Mouse (Mus musculus): ENCODE measurements around the gene Plxnc1.

Gene Plxnc1

GRCm38 (mm10) chr10:94920526-94920925 is 24.1 kb downstream of the Plxnc1 start:
- no peak for DNase-seq (ENCODE audit: low spot score in 2 of 2)

GRCm38 (mm10) chr10:94919960-94920359 is 24.7 kb downstream of the Plxnc1 start:
- DNase-seq (ENCODE audit: low spot score in 2 of 2) = no peak

- peak; percentile 71 to 87 for DNase-seq (ENCODE audit: low spot score in 2 of 2)
Measured at GRCm38 (mm10) chr10:94919552-94919951, 25.1 kb downstream of the Plxnc1 start.

- no peak for DNase-seq (ENCODE audit: low spot score in 2 of 2)
Measured at GRCm38 (mm10) chr10:94918618-94919017, 26.0 kb downstream of the Plxnc1 start.

GRCm38 (mm10) chr10:94917990-94918389 is 26.6 kb downstream of the Plxnc1 start:
- no peak for DNase-seq (ENCODE audit: low spot score in 2 of 2)

- DNase-seq (ENCODE audit: low spot score in 2 of 2) = no peak
Measured at GRCm38 (mm10) chr10:94917354-94917753, 27.3 kb downstream of the Plxnc1 start.

GRCm38 (mm10) chr10:94916610-94917009 is 28.0 kb downstream of the Plxnc1 start:
- DNase-seq (ENCODE audit: low spot score in 2 of 2) = no peak

- DNase-seq (ENCODE audit: low spot score in 2 of 2) = no peak
Measured at GRCm38 (mm10) chr10:94915746-94916145, 28.9 kb downstream of the Plxnc1 start.

GRCm38 (mm10) chr10:94914081-94914480 is 30.6 kb downstream of the Plxnc1 start:
- DNase-seq (ENCODE audit: low spot score in 2 of 2) = no peak

- DNase-seq (ENCODE audit: low spot score in 2 of 2) = peak in 1 of 2 experiments; percentile 43
Measured at GRCm38 (mm10) chr10:94913336-94913739, 31.3 kb downstream of the Plxnc1 start.

- peak in 1 of 2 experiments; percentile 68 for DNase-seq (ENCODE audit: low spot score in 2 of 2)
Measured at GRCm38 (mm10) chr10:94912551-94912950, 32.1 kb downstream of the Plxnc1 start.

- DNase-seq (ENCODE audit: low spot score in 2 of 2) = no peak
Measured at GRCm38 (mm10) chr10:94911102-94911501, 33.5 kb downstream of the Plxnc1 start.

- no peak for DNase-seq (ENCODE audit: low spot score in 2 of 2)
Measured at GRCm38 (mm10) chr10:94910570-94910969, 34.1 kb downstream of the Plxnc1 start.

- no peak for DNase-seq (ENCODE audit: low spot score in 2 of 2)
Measured at GRCm38 (mm10) chr10:94909789-94910188, 34.8 kb downstream of the Plxnc1 start.

- no peak for DNase-seq (ENCODE audit: low spot score in 2 of 2)
Measured at GRCm38 (mm10) chr10:94908976-94909717, 35.5 kb downstream of the Plxnc1 start.

- DNase-seq (ENCODE audit: low spot score in 2 of 2) = no peak
Measured at GRCm38 (mm10) chr10:94905689-94906473, 38.8 kb downstream of the Plxnc1 start.

GRCm38 (mm10) chr10:94905219-94905618 is 39.4 kb downstream of the Plxnc1 start:
- DNase-seq (ENCODE audit: low spot score in 2 of 2) = no peak

GRCm38 (mm10) chr10:94896950-94897349 is 47.7 kb downstream of the Plxnc1 start:
- DNase-seq (ENCODE audit: low spot score in 2 of 2) = no peak

GRCm38 (mm10) chr10:94896311-94896710 is 48.3 kb downstream of the Plxnc1 start:
- no peak for DNase-seq (ENCODE audit: low spot score in 2 of 2)

GRCm38 (mm10) chr10:94895876-94896275 is 48.8 kb downstream of the Plxnc1 start:
- no peak for DNase-seq (ENCODE audit: low spot score in 2 of 2)

- no peak for DNase-seq (ENCODE audit: low spot score in 2 of 2)
Measured at GRCm38 (mm10) chr10:94889735-94890134, 54.9 kb downstream of the Plxnc1 start.

- DNase-seq (ENCODE audit: low spot score in 2 of 2) = no peak
Measured at GRCm38 (mm10) chr10:94883216-94883615, 61.4 kb downstream of the Plxnc1 start.

- DNase-seq (ENCODE audit: low spot score in 2 of 2) = no peak
Measured at GRCm38 (mm10) chr10:94871506-94871905, 73.1 kb downstream of the Plxnc1 start.

All from spleen, postnatal 10 days (tissue).